Mouse (Mus musculus) forebrain, embryonic 16.5 days (tissue): ENCODE data around the gene Enpp6. TPM values are rescaled to one million over a fixed set of nuclear protein-coding genes. Genes with fewer than 3 reads are reported as not detected.

Experiments
- ATAC-seq: fragments of 200-750 bp; cut with Nextera tagmentation; 2 replicates; pipeline ENCODE4 v1.8.0; 2017; ENCODE audit warnings: mild to moderate bottlenecking, moderate library complexity
- H3K27ac ChIP-seq: fragments of 300-500 bp; sonication (generic); 2 replicates; pipeline ENCODE4 v1.5.1; 2014; ENCODE audit warnings: low read length, control low read depth
- H3K27me3 ChIP-seq: fragments of 300-500 bp; sonication (generic); replicated peaks from 2 replicates; pipeline ENCODE4 v1.6.1; 2014; ENCODE audit warnings: low read length; ENCODE audit not compliant: control insufficient read depth, insufficient read depth
- H3K36me3 ChIP-seq: fragments of 300-500 bp; sonication (generic); 2 replicates; pipeline ENCODE4 v1.6.1; 2014; ENCODE audit not compliant: control insufficient read depth, insufficient read depth
- H3K4me1 ChIP-seq: fragments of 300-500 bp; sonication (generic); replicated peaks from 2 replicates; pipeline ENCODE4 v1.6.1; 2014; ENCODE audit warnings: low read length; ENCODE audit not compliant: control insufficient read depth, insufficient read depth
- H3K4me2 ChIP-seq: fragments of 300-500 bp; sonication (generic); 2 replicates; pipeline ENCODE4 v1.6.1; 2014; ENCODE audit warnings: mild to moderate bottlenecking, low read length, control low read depth
- H3K4me3 ChIP-seq: fragments of 300-500 bp; sonication (generic); replicated peaks from 2 replicates; pipeline ENCODE4 v1.5.1; 2014; ENCODE audit warnings: mild to moderate bottlenecking, low read length, control low read depth
- H3K9ac ChIP-seq: fragments of 300-500 bp; sonication (generic); replicated peaks from 2 replicates; pipeline ENCODE4 v1.6.1; 2014; ENCODE audit warnings: low read depth, low read length, control low read depth
- H3K9me3 ChIP-seq: fragments of 300-500 bp; sonication (generic); 2 replicates; pipeline ENCODE4 v1.6.1; 2016; ENCODE audit warnings: low read length; ENCODE audit not compliant: control insufficient read depth
- WGBS: fragments of 180-500 bp; shearing (Covaris S2); extraction: QIAGEN DNeasy Blood & Tissue Kit; methylation state at CpG from one replicate; pipeline ENCODE4 v1.1.7; 2014; 5-methylcytosine and 5-hydroxymethylcytosine counted together
- polyA plus RNA-seq: library from polyadenylated mRNA; unstranded; fragments of >200 nt; fragmentation: Nextera tagmentation; extraction: Ambion mirVana; gene quantifications from 2 replicates; pipeline ENCODE4 v1.2.1, GENCODE M21; 2015

Gene Enpp6
- polyA plus RNA-seq, result 0.11 and 0.35 TPM in 2 replicates

DNA sequence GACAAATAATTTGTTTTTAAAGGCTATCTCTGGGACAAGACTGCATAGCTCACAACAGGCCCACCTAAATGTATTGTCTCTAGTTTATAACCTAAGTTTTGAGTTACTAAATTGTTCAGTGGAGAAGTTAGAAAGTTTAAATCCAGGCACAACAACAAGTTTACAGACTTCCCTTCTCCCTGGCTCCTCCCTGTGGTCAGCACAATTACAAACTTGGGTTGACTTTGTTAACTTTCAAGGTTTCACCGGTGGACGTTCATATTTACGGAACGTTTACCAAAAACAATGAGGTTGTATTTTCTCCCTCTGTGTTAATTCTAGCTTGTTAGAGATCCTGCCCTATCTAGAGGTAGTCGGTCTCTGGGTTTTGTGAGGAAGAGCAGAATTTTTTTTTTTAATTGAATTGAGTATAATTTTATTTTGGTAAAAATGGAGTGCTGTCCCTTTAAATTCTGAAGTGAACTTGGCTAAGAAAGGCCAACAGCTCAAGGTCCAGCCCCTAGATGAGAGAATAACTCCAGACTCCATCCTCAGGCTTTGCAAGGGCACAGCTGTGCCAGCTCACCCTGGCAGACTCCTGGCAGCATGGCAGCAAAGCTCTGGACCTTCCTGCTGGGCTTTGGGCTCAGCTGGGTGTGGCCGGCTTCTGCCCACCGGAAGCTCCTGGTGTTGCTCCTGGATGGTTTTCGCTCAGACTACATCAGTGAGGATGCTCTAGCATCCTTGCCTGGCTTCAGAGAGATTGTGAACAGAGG, at the start of gene Enpp6:
TSS of gene Enpp6 (plus strand) at position 502 of the 755 bp plus-strand sequence.
- ATAC-seq, result no peak
- Histone ChIP-seq H3K4me3 (no peak within 1 kb of the TSS), H3K27me3 (no peaks in the 10 kb centered on the region), H3K9me3 (no peaks in the 10 kb centered on the region), H3K9ac (no peak within 1 kb of the TSS), H3K4me1 (no peaks in the 10 kb centered on the region), H3K36me3 (no peaks in the 10 kb centered on the region), H3K4me2 (no peak within 1 kb of the TSS), H3K27ac (no peak within 1 kb of the TSS)
- WGBS, result 76% methylated on average over 8 of the region's 8 CpGs

DNA sequence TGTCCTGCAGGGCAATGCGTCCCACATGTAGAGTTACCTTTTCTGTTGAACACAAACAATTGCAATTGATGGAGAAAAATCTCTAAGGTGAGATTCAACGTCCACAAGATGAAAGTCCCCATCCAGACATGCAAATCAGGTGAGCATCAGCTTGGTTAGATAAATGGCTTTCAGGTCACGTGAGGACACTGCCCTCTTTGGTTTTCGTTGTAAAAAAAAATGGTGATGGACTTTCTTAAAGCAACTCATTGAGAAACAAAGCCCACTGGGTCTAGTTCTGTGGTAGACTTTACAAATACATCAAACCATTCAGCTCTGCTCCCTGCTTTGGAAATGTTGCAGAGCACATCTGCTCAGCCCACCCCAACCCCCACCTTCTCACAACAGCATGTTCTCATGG, 48.5 kb upstream of the Enpp6 start:
- Histone ChIP-seq H3K4me2 (no peak overlapping the region), H3K27ac (no peak overlapping the region), H3K9me3 (no peaks in the 10 kb centered on the region), H3K36me3 (no peaks in the 10 kb centered on the region), H3K4me1 (no peaks in the 10 kb centered on the region), H3K4me3 (no peak overlapping the region), H3K9ac (no peak overlapping the region), H3K27me3 (no peaks in the 10 kb centered on the region)
- no peak for ATAC-seq
- 88% methylated on average over 4 of the region's 4 CpGs for WGBS

DNA sequence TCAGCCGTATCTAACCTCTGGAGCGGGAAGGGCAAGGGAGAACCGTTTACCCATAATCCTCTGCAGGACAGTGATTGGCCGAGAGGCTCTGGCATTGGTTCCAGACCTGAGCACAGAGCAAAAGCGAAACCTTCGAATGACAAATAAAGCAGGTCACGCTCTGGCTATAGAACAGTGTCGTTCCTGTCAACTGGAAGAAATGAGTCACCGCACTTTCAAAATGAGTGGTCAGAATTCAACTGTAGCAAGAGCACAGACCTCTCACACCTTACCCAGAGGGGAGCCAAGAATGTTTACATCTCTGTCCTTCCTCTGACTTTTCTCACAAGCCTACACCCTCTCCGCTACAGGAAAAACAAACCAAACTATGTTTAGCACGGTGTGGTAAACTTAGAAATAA, 45.4 kb upstream of the Enpp6 start:
- WGBS, result 85% methylated on average over 11 of the region's 11 CpGs
- Histone ChIP-seq H3K27me3 (no peaks in the 10 kb centered on the region), H3K36me3 (no peaks in the 10 kb centered on the region), H3K4me3 (no peak overlapping the region), H3K9ac (no peak overlapping the region), H3K4me1 (no peaks in the 10 kb centered on the region), H3K4me2 (no peak overlapping the region), H3K27ac (no peak overlapping the region), H3K9me3 (no peaks in the 10 kb centered on the region)
- no peak for ATAC-seq

DNA sequence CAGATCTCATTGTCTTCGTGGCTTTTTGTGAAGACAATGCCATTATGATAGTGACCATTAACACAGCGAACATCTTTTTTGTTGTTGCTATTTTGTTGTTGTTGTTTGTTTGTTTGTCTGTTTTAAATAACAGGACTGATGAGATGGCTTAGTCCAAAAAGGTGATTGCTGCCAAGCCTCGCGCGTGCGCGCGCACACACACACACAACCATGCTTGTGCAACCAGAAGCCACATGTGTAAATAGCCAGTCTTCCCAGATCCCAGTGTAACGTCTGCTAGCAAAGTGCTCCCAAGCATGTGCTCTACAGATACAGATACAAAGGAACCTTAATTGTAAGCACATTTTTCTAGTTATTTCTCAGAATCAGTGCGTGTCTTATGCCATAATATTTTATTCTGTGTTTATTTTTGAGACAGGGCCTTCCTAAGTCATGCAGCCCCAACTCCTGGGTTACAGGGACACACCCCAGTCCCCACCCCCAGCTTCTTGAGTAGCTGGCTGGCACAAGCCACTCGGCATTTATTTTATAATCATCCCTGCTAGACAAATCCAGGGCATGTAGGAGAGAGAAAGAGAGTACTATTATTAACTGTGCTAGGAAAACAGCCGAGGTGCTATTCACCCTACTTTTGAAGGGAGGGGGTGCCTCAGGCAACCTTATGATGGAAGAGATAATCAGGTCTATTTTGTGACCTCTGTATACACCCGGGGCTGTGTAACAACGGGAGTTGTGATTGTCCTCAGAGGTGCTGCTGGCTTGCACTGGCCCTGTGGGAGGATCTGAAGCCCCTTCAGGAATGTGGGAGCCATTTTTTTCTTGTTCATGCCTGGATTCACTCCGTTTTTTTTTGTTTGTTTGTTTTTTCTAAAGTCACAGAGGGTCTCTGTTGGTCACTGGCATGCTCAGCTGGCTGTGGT, 44.7 kb upstream of the Enpp6 start:
- no peak overlapping the region for H3K4me2 ChIP-seq

DNA sequence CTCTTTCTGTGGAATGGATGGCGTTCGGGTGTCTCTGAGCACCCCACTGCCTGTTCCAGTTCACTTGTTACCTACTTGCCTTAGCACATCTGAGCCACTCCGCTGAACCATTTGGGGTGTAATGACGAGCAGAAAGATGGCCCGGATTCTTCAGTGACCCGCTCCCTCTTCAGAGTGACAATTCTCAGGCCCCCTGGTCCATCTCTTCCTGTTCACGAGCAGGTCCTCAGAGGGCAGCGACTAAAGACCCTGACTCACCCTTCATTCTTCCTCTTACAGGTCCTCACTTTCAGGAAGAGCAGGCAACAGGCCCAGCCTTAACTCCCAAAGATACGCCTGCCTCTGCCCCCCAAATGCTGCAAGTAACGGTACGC, 44.0 kb upstream of the Enpp6 start:
- no peaks in the 10 kb centered on the region for H3K36me3 ChIP-seq
- H3K4me3 ChIP-seq, result no peak overlapping the region
- ATAC-seq, result no peak
- no peaks in the 10 kb centered on the region for H3K9me3 ChIP-seq
- H3K9ac ChIP-seq, result no peak overlapping the region
- 88% methylated on average over 11 of the region's 11 CpGs for WGBS
- H3K4me2 ChIP-seq, result no peak overlapping the region
- no peaks in the 10 kb centered on the region for H3K4me1 ChIP-seq
- no peak overlapping the region for H3K27ac ChIP-seq
- no peaks in the 10 kb centered on the region for H3K27me3 ChIP-seq

More for the DNA sequence above, 44.7 kb upstream of the Enpp6 start:
- no peaks in the 10 kb centered on the region for H3K9me3 ChIP-seq
- H3K9ac ChIP-seq, result no peak overlapping the region
- H3K4me3 ChIP-seq, result no peak overlapping the region
- WGBS, result 80% methylated on average over 15 of the region's 15 CpGs
- no peak overlapping the region for H3K27ac ChIP-seq
- no peaks in the 10 kb centered on the region for H3K4me1 ChIP-seq
- H3K36me3 ChIP-seq, result no peaks in the 10 kb centered on the region
- H3K27me3 ChIP-seq, result no peaks in the 10 kb centered on the region
- no peak for ATAC-seq

DNA sequence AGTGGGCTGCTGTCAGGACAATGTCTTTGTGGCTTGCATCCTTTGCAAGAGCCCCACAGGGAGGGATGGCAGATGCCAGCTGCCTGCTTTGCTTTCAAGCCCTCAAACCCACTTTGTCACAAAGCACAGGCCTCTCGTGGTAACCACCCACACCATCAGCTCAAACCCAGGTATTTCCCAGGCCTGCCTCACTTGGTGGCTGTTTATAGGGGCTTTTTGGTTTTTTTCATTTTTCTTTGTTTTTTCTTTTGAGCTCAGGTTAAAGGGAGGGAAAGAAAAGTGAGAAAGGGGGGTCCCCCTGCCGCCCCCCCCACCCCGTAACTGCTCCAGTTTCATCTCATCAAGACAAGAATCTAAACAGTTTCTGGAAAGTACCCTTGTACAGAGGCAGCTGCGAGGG, 43.4 kb upstream of the Enpp6 start:
- no peaks in the 10 kb centered on the region for H3K4me1 ChIP-seq
- H3K9me3 ChIP-seq, result no peaks in the 10 kb centered on the region
- H3K4me3 ChIP-seq, result no peak overlapping the region
- H3K4me2 ChIP-seq, result no peak overlapping the region
- no peaks in the 10 kb centered on the region for H3K27me3 ChIP-seq
- ATAC-seq, result no peak
- no peaks in the 10 kb centered on the region for H3K36me3 ChIP-seq
- no peak overlapping the region for H3K9ac ChIP-seq
- H3K27ac ChIP-seq, result no peak overlapping the region
- 87% methylated on average over 4 of the region's 4 CpGs for WGBS

DNA sequence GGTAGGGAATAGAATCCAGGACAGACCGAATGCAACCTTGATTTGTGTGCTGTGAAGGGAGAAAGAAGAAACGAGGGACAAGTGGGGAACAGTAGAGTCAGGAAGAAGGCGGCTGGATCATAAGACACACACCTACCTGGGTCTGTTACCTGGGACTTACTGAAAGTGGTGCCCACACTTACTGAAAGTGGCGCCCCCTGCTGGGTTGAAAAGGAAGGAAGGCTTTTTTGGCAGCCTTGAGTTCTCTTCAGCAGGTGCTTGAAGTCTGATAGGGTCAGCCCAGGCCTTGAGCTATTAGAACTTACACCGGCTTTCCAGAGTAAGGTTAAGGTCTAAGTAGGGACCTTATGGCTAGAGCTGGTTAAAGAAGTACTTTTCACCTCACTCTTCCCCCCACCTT, 40.5 kb upstream of the Enpp6 start:
- no peaks in the 10 kb centered on the region for H3K4me1 ChIP-seq
- H3K9me3 ChIP-seq, result no peaks in the 10 kb centered on the region
- H3K36me3 ChIP-seq, result no peaks in the 10 kb centered on the region
- H3K9ac ChIP-seq, result no peak overlapping the region
- no peak for ATAC-seq
- no peak overlapping the region for H3K27ac ChIP-seq
- no peak overlapping the region for H3K4me3 ChIP-seq
- WGBS, result 80% methylated on average over 5 of the region's 5 CpGs
- H3K4me2 ChIP-seq, result no peak overlapping the region
- H3K27me3 ChIP-seq, result no peaks in the 10 kb centered on the region

- no peak overlapping the region for H3K4me3 ChIP-seq
- no peak for ATAC-seq
- H3K4me2 ChIP-seq, result no peak overlapping the region
- H3K27me3 ChIP-seq, result no peaks in the 10 kb centered on the region
- H3K36me3 ChIP-seq, result no peaks in the 10 kb centered on the region
- H3K9ac ChIP-seq, result no peak overlapping the region
- no peaks in the 10 kb centered on the region for H3K9me3 ChIP-seq
- H3K4me1 ChIP-seq, result no peaks in the 10 kb centered on the region
- WGBS, result 86% methylated on average over 14 of the region's 14 CpGs
- H3K27ac ChIP-seq, result no peak overlapping the region
Observed at GRCm38 (mm10) chr8:46948091-46948757, 38.5 kb upstream of the Enpp6 start.

DNA sequence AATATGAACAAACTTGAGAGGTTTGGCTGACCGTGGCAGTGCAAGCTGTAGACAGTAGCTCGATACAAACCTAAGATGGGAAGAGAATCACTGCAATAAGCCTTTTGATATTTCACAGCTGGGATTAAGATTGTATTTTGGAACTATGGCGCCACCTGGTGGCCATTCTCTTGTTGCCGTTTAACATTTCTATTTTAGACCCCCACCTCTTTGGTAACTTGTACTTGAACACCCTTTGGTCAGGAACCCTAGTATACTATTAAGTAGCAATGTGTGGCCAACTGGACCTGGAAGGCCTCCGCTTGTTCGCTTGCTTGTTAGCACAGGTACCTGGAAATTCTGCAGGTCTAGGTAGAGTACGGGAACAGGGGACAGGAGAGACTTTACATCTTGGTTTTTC, 33.2 kb upstream of the Enpp6 start:
- Histone ChIP-seq H3K9me3 (no peaks in the 10 kb centered on the region), H3K36me3 (no peaks in the 10 kb centered on the region), H3K9ac (no peak overlapping the region), H3K27ac (no peak overlapping the region), H3K4me1 (no peaks in the 10 kb centered on the region), H3K4me2 (no peak overlapping the region), H3K4me3 (no peak overlapping the region), H3K27me3 (no peaks in the 10 kb centered on the region)
- peak; percentile 47 for ATAC-seq
- 23% methylated on average over 7 of the region's 7 CpGs for WGBS
